Mouse (Mus musculus): ENCODE data around the gene Lrrc25. TPM values are rescaled to one million over a fixed set of nuclear protein-coding genes. Genes with fewer than 3 reads are reported as not detected.
A peak's percentile ranks its signal among the peaks of the same experiment; 100 is the strongest.

Lrrc25 gene
- polyA plus RNA-seq, 1 experiment from 2014 or later, result 0.57 TPM

DNA sequence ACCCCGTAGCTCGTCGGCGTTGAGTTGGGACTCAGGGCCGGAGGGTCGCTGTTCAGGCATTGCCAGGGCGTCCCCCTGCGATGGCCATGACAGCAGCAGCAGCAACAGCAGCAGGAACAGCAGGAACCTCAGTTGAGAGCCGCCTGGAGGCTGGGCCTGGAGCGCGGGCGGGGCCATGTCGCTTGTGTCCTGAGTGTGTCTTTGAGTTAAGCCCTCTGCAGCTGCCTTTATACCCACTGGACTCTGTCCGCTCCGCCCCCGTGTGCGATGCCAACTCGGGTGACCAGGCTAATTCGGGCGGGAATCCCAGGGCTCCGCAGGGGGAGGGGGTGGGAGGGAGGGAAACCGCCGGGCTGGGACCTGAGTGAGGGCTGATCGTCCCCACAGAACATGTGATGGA, 15.5 kb downstream of the Lrrc25 start:
- H3K4me1 ChIP-seq (ENCODE audit: control insufficient read depth, insufficient read depth, low read length), result peaks cover 9% of the 10 kb centered on the region; the same call in 1 of the 2 replicates
- H3K4me3 ChIP-seq (ENCODE audit: low read depth, low read length), result no peak overlapping the region
- H3K27ac ChIP-seq (replicated peaks; ENCODE audit: low read depth, low read length), result no peak overlapping the region
- ATAC-seq (ENCODE audit: insufficient number of reproducible peaks, low FRiP score, low TSS enrichment, low read depth) (no peak), DNase-seq (ENCODE audit: low spot score) (no peak)
- WGBS, result 20% methylated on average over 24 of the region's 24 CpGs
- H3K36me3 ChIP-seq (ENCODE audit: control insufficient read depth, insufficient read depth, low read length), result no peaks in the 10 kb centered on the region
- H3K27me3 ChIP-seq (ENCODE audit: control insufficient read depth, insufficient read depth, low read length), result peaks cover 11% of the 10 kb centered on the region
- H3K9ac ChIP-seq (ENCODE audit: low read length), result peak overlapping the region; percentile 27; the same call in 1 of the 2 replicates
- no peaks in the 10 kb centered on the region for H3K9me3 ChIP-seq (ENCODE audit: control insufficient read depth, low read length)
- H3K4me2 ChIP-seq (ENCODE audit: low read depth, severe bottlenecking), result peak overlapping the region; percentile 12; the same call in 1 of the 2 replicates

- DNase-seq (ENCODE audit: low spot score), result no peak
- ATAC-seq (ENCODE audit: insufficient number of reproducible peaks, low FRiP score, low TSS enrichment, low read depth), result no peak
- Histone ChIP-seq H3K4me1 (ENCODE audit: control insufficient read depth, insufficient read depth, low read length) (peaks cover 9% of the 10 kb centered on the region; the same call in 1 of the 2 replicates), H3K36me3 (ENCODE audit: control insufficient read depth, insufficient read depth, low read length) (no peaks in the 10 kb centered on the region), H3K4me2 (ENCODE audit: low read depth, severe bottlenecking) (peak within 1 kb of the TSS; percentile 12; the same call in 1 of the 2 replicates), H3K27ac (replicated peaks; ENCODE audit: low read depth, low read length) (no peak within 1 kb of the TSS), H3K27me3 (ENCODE audit: control insufficient read depth, insufficient read depth, low read length) (peaks cover 11% of the 10 kb centered on the region), H3K9me3 (ENCODE audit: control insufficient read depth, low read length) (no peaks in the 10 kb centered on the region), H3K4me3 (ENCODE audit: low read depth, low read length) (no peak within 1 kb of the TSS), H3K9ac (ENCODE audit: low read length) (peak within 1 kb of the TSS; percentile 27; the same call in 1 of the 2 replicates)
- 74% methylated on average over 6 of the region's 6 CpGs for WGBS
These were observed 16.5 kb downstream of the Lrrc25 start, which contains the start of gene Gdf15 for GRCm38 (mm10) chr8:70632346-70632892. Gene Gdf15, minus strand, starts transcription at chr8:70632456.

GRCm38 (mm10) chr8:70634066-70634465, 18.1 kb downstream of the Lrrc25 start:
- H3K36me3 ChIP-seq (ENCODE audit: control insufficient read depth, insufficient read depth, low read length), result no peaks in the 10 kb centered on the region
- no peak overlapping the region for H3K4me2 ChIP-seq (ENCODE audit: low read depth, severe bottlenecking)
- H3K27me3 ChIP-seq (ENCODE audit: control insufficient read depth, insufficient read depth, low read length), result peaks cover 11% of the 10 kb centered on the region
- H3K4me3 ChIP-seq (ENCODE audit: low read depth, low read length), result no peak overlapping the region
- peaks cover 9% of the 10 kb centered on the region; the same call in 1 of the 2 replicates for H3K4me1 ChIP-seq (ENCODE audit: control insufficient read depth, insufficient read depth, low read length)
- no peak overlapping the region for H3K27ac ChIP-seq (replicated peaks; ENCODE audit: low read depth, low read length)
- DNase-seq (ENCODE audit: low spot score) (no peak), ATAC-seq (ENCODE audit: insufficient number of reproducible peaks, low FRiP score, low TSS enrichment, low read depth) (no peak)
- 68% methylated on average over 6 of the region's 6 CpGs for WGBS
- H3K9ac ChIP-seq (ENCODE audit: low read length), result no peak overlapping the region
- no peaks in the 10 kb centered on the region for H3K9me3 ChIP-seq (ENCODE audit: control insufficient read depth, low read length)

DNA sequence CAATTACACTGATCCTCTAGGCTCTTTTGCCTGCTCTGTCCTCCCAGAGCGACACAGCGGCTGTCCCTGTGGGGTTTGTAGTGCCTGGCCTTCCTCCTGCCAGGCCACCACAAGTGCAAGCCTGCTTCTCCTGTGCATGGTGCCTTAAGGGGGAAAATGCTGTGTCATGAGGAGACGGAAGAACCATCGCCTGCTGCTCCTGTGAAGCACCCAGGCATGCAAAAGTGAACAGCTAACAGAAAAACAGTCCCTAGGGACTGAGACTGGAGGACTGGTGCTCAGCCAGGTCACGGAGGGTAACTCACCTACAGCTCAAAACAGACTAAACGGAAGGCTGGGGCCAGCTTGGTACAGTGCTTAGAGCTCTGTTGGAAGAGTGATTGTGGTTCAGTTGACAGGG, 19.6 kb downstream of the Lrrc25 start:
- H3K4me3 ChIP-seq (ENCODE audit: low read depth, low read length), result no peak overlapping the region
- H3K27me3 ChIP-seq (ENCODE audit: control insufficient read depth, insufficient read depth, low read length), result peaks cover 11% of the 10 kb centered on the region
- ATAC-seq (ENCODE audit: insufficient number of reproducible peaks, low FRiP score, low TSS enrichment, low read depth), result no peak
- H3K9ac ChIP-seq (ENCODE audit: low read length), result no peak overlapping the region
- no peaks in the 10 kb centered on the region for H3K36me3 ChIP-seq (ENCODE audit: control insufficient read depth, insufficient read depth, low read length)
- no peak overlapping the region for H3K4me2 ChIP-seq (ENCODE audit: low read depth, severe bottlenecking)
- H3K27ac ChIP-seq (replicated peaks; ENCODE audit: low read depth, low read length), result no peak overlapping the region
- no peak for DNase-seq (ENCODE audit: low spot score)
- WGBS, result 74% methylated on average over 6 of the region's 6 CpGs
- 0 out of 2 replicates have a peak, but pooled peaks cover 3% of the 10 kb centered on the region for H3K4me1 ChIP-seq (ENCODE audit: control insufficient read depth, insufficient read depth, low read length)
- H3K9me3 ChIP-seq (ENCODE audit: control insufficient read depth, low read length), result no peaks in the 10 kb centered on the region

- 65% methylated on average over 8 of the region's 8 CpGs for WGBS
- Histone ChIP-seq H3K9me3 (ENCODE audit: control insufficient read depth, low read length) (no peaks in the 10 kb centered on the region), H3K4me3 (ENCODE audit: low read depth, low read length) (no peak overlapping the region), H3K36me3 (ENCODE audit: control insufficient read depth, insufficient read depth, low read length) (no peaks in the 10 kb centered on the region), H3K9ac (ENCODE audit: low read length) (no peak overlapping the region), H3K27me3 (ENCODE audit: control insufficient read depth, insufficient read depth, low read length) (0 out of 2 replicates have a peak, but pooled peaks cover 2% of the 10 kb centered on the region), H3K4me2 (ENCODE audit: low read depth, severe bottlenecking) (no peak overlapping the region), H3K27ac (replicated peaks; ENCODE audit: low read depth, low read length) (no peak overlapping the region), H3K4me1 (ENCODE audit: control insufficient read depth, insufficient read depth, low read length) (no peaks in the 10 kb centered on the region)
- ATAC-seq (ENCODE audit: insufficient number of reproducible peaks, low FRiP score, low TSS enrichment, low read depth) (no peak), DNase-seq (ENCODE audit: low spot score) (no peak)
These were observed 20.9 kb downstream of the Lrrc25 start for GRCm38 (mm10) chr8:70636838-70637237.

GRCm38 (mm10) chr8:70638752-70639151, 22.8 kb downstream of the Lrrc25 start:
- ATAC-seq (ENCODE audit: insufficient number of reproducible peaks, low FRiP score, low TSS enrichment, low read depth), result no peak
- Histone ChIP-seq H3K4me3 (ENCODE audit: low read depth, low read length) (no peak overlapping the region), H3K9me3 (ENCODE audit: control insufficient read depth, low read length) (no peaks in the 10 kb centered on the region), H3K27ac (replicated peaks; ENCODE audit: low read depth, low read length) (no peak overlapping the region), H3K27me3 (ENCODE audit: control insufficient read depth, insufficient read depth, low read length) (no peaks in the 10 kb centered on the region), H3K4me2 (ENCODE audit: low read depth, severe bottlenecking) (no peak overlapping the region), H3K36me3 (ENCODE audit: control insufficient read depth, insufficient read depth, low read length) (no peaks in the 10 kb centered on the region), H3K4me1 (ENCODE audit: control insufficient read depth, insufficient read depth, low read length) (no peaks in the 10 kb centered on the region), H3K9ac (ENCODE audit: low read length) (no peak overlapping the region)
- DNase-seq (ENCODE audit: low spot score), result no peak
- WGBS, result 76% methylated on average over 9 of the region's 9 CpGs

GRCm38 (mm10) chr8:70643019-70643418, 27.1 kb downstream of the Lrrc25 start:
- no peak for DNase-seq (ENCODE audit: low spot score)
- Histone ChIP-seq H3K27ac (replicated peaks; ENCODE audit: low read depth, low read length) (no peak overlapping the region), H3K27me3 (ENCODE audit: control insufficient read depth, insufficient read depth, low read length) (no peaks in the 10 kb centered on the region), H3K4me2 (ENCODE audit: low read depth, severe bottlenecking) (no peak overlapping the region), H3K9me3 (ENCODE audit: control insufficient read depth, low read length) (no peaks in the 10 kb centered on the region), H3K4me1 (ENCODE audit: control insufficient read depth, insufficient read depth, low read length) (peaks cover 26% of the 10 kb centered on the region), H3K36me3 (ENCODE audit: control insufficient read depth, insufficient read depth, low read length) (no peaks in the 10 kb centered on the region), H3K4me3 (ENCODE audit: low read depth, low read length) (no peak overlapping the region), H3K9ac (ENCODE audit: low read length) (no peak overlapping the region)
- WGBS, result 62% methylated on average over 3 of the region's 3 CpGs
- ATAC-seq (ENCODE audit: insufficient number of reproducible peaks, low FRiP score, low TSS enrichment, low read depth), result no peak

- 75% methylated on average over 2 of the region's 2 CpGs for WGBS
These were observed 28.1 kb downstream of the Lrrc25 start for GRCm38 (mm10) chr8:70644065-70644464.

More at GRCm38 (mm10) chr8:70644065-70644464, 28.1 kb downstream of the Lrrc25 start:
- no peak overlapping the region for H3K9ac ChIP-seq (ENCODE audit: low read length)
- H3K4me1 ChIP-seq (ENCODE audit: control insufficient read depth, insufficient read depth, low read length), result peaks cover 26% of the 10 kb centered on the region
- no peak overlapping the region for H3K4me3 ChIP-seq (ENCODE audit: low read depth, low read length)
- no peak for ATAC-seq (ENCODE audit: insufficient number of reproducible peaks, low FRiP score, low TSS enrichment, low read depth)
- no peaks in the 10 kb centered on the region for H3K27me3 ChIP-seq (ENCODE audit: control insufficient read depth, insufficient read depth, low read length)
- no peaks in the 10 kb centered on the region for H3K36me3 ChIP-seq (ENCODE audit: control insufficient read depth, insufficient read depth, low read length)
- H3K27ac ChIP-seq (replicated peaks; ENCODE audit: low read depth, low read length), result no peak overlapping the region
- no peak for DNase-seq (ENCODE audit: low spot score)
- H3K9me3 ChIP-seq (ENCODE audit: control insufficient read depth, low read length), result no peaks in the 10 kb centered on the region
- H3K4me2 ChIP-seq (ENCODE audit: low read depth, severe bottlenecking), result no peak overlapping the region

Data from limb, embryonic 11.5 days (tissue).